Comparison of ENCODE assay signal across 16 mouse cellular contexts in the genomic region with DNA sequence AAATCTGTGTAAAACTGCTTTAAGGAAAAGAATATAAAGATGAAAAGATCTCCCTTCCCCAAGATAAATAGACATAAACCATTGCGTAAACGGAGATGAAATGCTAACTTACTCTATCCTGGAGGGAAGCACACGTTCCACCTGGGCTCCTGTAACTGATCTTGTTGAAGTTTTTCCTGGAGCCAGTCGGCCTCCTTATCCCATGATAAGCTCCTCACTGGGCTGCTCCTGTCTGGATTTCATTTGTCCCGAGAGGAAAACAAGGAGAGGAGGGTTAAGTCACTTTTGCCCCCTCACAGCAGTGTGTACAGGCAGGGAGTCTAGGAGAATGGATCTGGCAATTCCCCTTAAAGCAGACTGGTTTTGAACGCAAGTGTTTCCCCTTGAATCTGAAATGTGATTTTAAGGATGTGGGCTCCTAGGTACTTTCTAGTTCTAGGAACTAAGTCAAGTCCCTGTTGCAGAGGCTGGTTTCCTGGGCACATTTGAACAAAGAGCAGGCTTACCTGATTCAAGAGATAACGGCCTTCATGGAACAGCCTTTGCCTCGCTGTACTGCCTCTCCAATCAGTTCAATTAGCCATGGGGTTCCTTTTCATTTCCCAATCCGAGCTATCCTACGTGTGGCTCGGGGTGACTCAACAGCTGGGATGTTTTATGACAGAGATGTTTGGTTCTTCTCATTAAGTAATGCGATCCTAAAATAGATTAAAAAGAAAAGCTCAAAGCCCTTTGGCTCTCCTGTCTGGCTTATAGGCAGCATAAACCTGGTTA. TPM values are rescaled to one million over a fixed set of nuclear protein-coding genes. Genes with fewer than 3 reads are reported as not detected.
A peak's percentile ranks its signal among the peaks of the same experiment; 100 is the strongest.
DNase-seq lines count a peak whose midpoint lies in the region; ATAC-seq and TF ChIP-seq lines count a peak whose summit lies in the region.
"Had no signal": no experiment of that assay in that cellular context is flagged by ENCODE, and none has a peak within 500 bp of the region (broad histone marks: within the 10 kb centered on the region; RNA-seq: fewer than 3 reads in every experiment).

No protein-coding gene starts in this region.

- DNase-seq in adrenal gland, adult 2 months: peak; percentile 4
- no peak for DNase-seq in adrenal gland, postnatal 14 days
- no peak for DNase-seq in lung, embryonic 14.5 days
- DNase-seq in lung, postnatal 25 days (ENCODE audit: low spot score): no peak
- DNase-seq in fat pad, adult 2 months (ENCODE audit: extremely low read depth, low read depth, low spot score): peak; percentile 86
- DNase-seq in stomach, postnatal 0 days (ENCODE audit: low spot score): no peak
- no peak for DNase-seq in left cerebral cortex, postnatal 10 days (ENCODE audit: extremely low spot score in 1 of 2, low spot score in 2 of 2)
- no peak for DNase-seq in Muller cell, postnatal 12 days (ENCODE audit: inconsistent ontology term)
- DNase-seq: adrenal gland, postnatal 25 days; heart, adult 2 months; heart, postnatal 4 days; kidney, adult 9 months; left cerebral cortex, postnatal 4 days; retina, postnatal 1 day; thymus, postnatal 25 days had no signal

- H3K27me3 ChIP-seq in lung, embryonic 14.5 days (ENCODE audit: insufficient read depth, low read length): no peaks in the 10 kb centered on the region
- H3K27me3 ChIP-seq in stomach, postnatal 0 days (ENCODE audit: control insufficient read depth, insufficient read depth, low read length): no peaks in the 10 kb centered on the region
- H3K27me3 ChIP-seq: stomach, embryonic 15.5 days had no signal

- no peaks in the 10 kb centered on the region for H3K36me3 ChIP-seq in lung, embryonic 14.5 days (ENCODE audit: insufficient read depth)
- no peaks in the 10 kb centered on the region for H3K36me3 ChIP-seq in stomach, postnatal 0 days (ENCODE audit: control insufficient read depth, insufficient read depth, low read length)
- H3K36me3 ChIP-seq: stomach, embryonic 15.5 days had no signal

- no peaks in the 10 kb centered on the region for H3K4me1 ChIP-seq in lung, embryonic 14.5 days (ENCODE audit: insufficient read depth)
- H3K4me1 ChIP-seq in stomach, postnatal 0 days (replicated peaks; ENCODE audit: control insufficient read depth, insufficient read depth): no peaks in the 10 kb centered on the region

- no peaks in the 10 kb centered on the region for H3K9me3 ChIP-seq in lung, embryonic 14.5 days (ENCODE audit: low read depth, low read length)
- H3K9me3 ChIP-seq in stomach, postnatal 0 days (ENCODE audit: control insufficient read depth, low read length): no peaks in the 10 kb centered on the region
- H3K9me3 ChIP-seq: stomach, embryonic 15.5 days had no signal

- no peak overlapping the region for H3K9ac ChIP-seq in lung, embryonic 14.5 days
- H3K9ac ChIP-seq in stomach, postnatal 0 days (ENCODE audit: low read length): no peak overlapping the region
- H3K9ac ChIP-seq: stomach, embryonic 15.5 days had no signal

- intact Hi-C loops in left cerebral cortex, postnatal 10 days (cut with DNase I): no loop called here

- no peak for ATAC-seq in lung, embryonic 14.5 days (ENCODE audit: insufficient read depth)
- peak; percentile 42; the same call in 1 of the 2 replicates for ATAC-seq in stomach, postnatal 0 days (ENCODE audit: low FRiP score, low TSS enrichment)

- no peak for TF ChIP-seq CTCF in lung, embryonic 14.5 days (IDR thresholded peaks at IDR 0.05; ENCODE audit: low read depth)
- TF ChIP-seq CTCF in stomach, postnatal 0 days (IDR thresholded peaks at IDR 0.05; ENCODE audit: low read depth): no peak

- H3K27ac ChIP-seq in lung, embryonic 14.5 days (ENCODE audit: low read depth): peak overlapping the region; percentile 50; the same call in 1 of the 2 replicates
- 0 out of 2 replicates have a peak overlapping the region, but pooled peaks have one; percentile 24 for H3K27ac ChIP-seq in stomach, postnatal 0 days (replicated peaks)
- H3K27ac ChIP-seq: heart, adult 2 months; stomach, embryonic 15.5 days had no signal

- no peak for TF ChIP-seq EP300 in stomach, postnatal 0 days (optimal IDR thresholded peaks at IDR 0.05)

- no peak overlapping the region for H3K4me3 ChIP-seq in lung, embryonic 14.5 days (ENCODE audit: low read depth, low read length)
- no peak overlapping the region for H3K4me3 ChIP-seq in stomach, postnatal 0 days (ENCODE audit: low read depth, low read length)
- H3K4me3 ChIP-seq: heart, adult 2 months; stomach, embryonic 15.5 days had no signal

- H3K4me2 ChIP-seq in lung, embryonic 14.5 days: no peak overlapping the region
- no peak overlapping the region for H3K4me2 ChIP-seq in stomach, postnatal 0 days (replicated peaks; ENCODE audit: low read depth)
- H3K4me2 ChIP-seq: stomach, embryonic 15.5 days had no signal

- 21% methylated on average over 12 of the region's 12 CpGs for WGBS in lung, embryonic 14.5 days
- 22% methylated on average over 12 of the region's 12 CpGs for WGBS in stomach, postnatal 0 days

RNA-seq across cellular contexts. Expression of a gene that starts 48.3 kb away (rescaled TPM):
- total RNA-seq in adrenal gland, adult 2 months (2021): 10 to 100 TPM; 19.6 to 38.1 TPM
- polyA plus RNA-seq in adrenal gland, adult 2 months (2012; rRNA removed): 3.5 and 4.3 TPM in 2 replicates
- total RNA-seq in adrenal gland, postnatal 14 days (2021): 11.9 and 15.6 TPM in 2 replicates
- polyA plus RNA-seq in lung, embryonic 14.5 days (2014; fragmentation: Nextera tagmentation; extraction: Ambion mirVana): 54.8 and 61.2 TPM in 2 replicates
- polyA plus RNA-seq in stomach, postnatal 0 days (2015; fragmentation: Nextera tagmentation; extraction: Ambion mirVana): 36.9 and 37.7 TPM in 2 replicates
- 100 to 1,000 TPM; 113 to 125 TPM for total RNA-seq in left cerebral cortex, postnatal 10 days (2021)

RNA-seq across cellular contexts. Expression of a gene that starts 48.5 kb away (rescaled TPM):
- 1 to 10 TPM; 3.4 to 3.5 TPM for total RNA-seq in adrenal gland, adult 2 months (2021)
- 0.08 and 0.12 TPM in 2 replicates for polyA plus RNA-seq in adrenal gland, adult 2 months (2012; rRNA removed)
- total RNA-seq in adrenal gland, postnatal 14 days (2021): 3.1 and 3.6 TPM in 2 replicates
- polyA plus RNA-seq in lung, embryonic 14.5 days (2014; fragmentation: Nextera tagmentation; extraction: Ambion mirVana): 4.9 and 5.5 TPM in 2 replicates
- polyA plus RNA-seq in stomach, postnatal 0 days (2015; fragmentation: Nextera tagmentation; extraction: Ambion mirVana): 1.3 TPM in 2 replicates
- total RNA-seq in left cerebral cortex, postnatal 10 days (2021): 10 to 100 TPM; 11.4 to 13.0 TPM

Comparison
In these comparisons a context has a peak if more than half of its experiments do, and no peak if none do; other contexts are left out.
1. DNase-seq: peak in adrenal gland, adult 2 months (single experiment) and fat pad, adult 2 months (single experiment); none in adrenal gland, postnatal 14 days (single experiment), lung, embryonic 14.5 days (single experiment), lung, postnatal 25 days (single experiment), stomach, postnatal 0 days (single experiment), left cerebral cortex, postnatal 10 days (0 of 2) and Muller cell, postnatal 12 days (single experiment).